Mouse (Mus musculus): ENCODE results near the gene Vps11. TPM values are rescaled to one million over a fixed set of nuclear protein-coding genes. Genes with fewer than 3 reads are reported as not detected.
"Not testable (repeated sequence)": the region's sequence is repeated elsewhere in the genome, so short reads cannot be mapped to it uniquely, and the experiment has no call there.

Vps11 gene
- polyA plus RNA-seq, 1 experiment from 2014 or later, result 43.5 TPM

DNA sequence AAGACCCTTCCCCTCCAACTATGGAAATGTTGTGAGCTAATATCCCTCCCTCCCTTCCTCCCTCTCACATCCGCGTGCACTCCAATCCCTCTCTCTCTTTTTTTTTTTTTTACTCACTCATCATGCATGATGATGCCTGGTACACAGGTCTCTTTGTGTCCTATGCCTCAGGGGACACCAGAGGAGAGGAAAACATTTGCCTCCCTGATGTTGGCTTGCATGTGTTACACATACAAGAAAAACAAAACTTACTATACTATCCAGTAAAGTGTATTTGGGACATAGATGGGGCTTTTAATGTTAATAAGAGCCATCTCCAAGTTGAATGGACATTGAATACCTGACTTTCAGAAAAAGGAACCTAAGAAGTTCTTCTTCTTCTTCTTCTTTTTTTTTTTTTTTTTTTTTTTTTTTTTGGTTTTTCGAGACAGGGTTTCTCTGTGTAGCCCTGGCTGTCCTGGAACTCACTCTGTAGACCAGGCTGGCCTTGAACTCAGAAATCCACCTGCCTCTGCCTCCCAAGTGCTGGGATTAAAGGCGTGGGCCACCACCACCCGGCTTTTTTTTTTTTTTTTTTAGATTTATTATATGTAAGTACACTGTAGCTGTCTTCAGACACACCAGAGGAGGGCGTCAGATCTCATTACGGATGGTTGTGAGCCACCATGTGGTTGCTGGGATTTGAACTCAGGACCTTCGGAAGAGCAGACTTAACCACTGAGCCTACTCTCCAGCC, 36.3 kb downstream of the Vps11 start:
- H3K9ac ChIP-seq (ENCODE audit: low read depth, low read length), result peak overlapping the region; percentile 91
- 61% methylated on average over 7 of the region's 8 CpGs for WGBS

DNA sequence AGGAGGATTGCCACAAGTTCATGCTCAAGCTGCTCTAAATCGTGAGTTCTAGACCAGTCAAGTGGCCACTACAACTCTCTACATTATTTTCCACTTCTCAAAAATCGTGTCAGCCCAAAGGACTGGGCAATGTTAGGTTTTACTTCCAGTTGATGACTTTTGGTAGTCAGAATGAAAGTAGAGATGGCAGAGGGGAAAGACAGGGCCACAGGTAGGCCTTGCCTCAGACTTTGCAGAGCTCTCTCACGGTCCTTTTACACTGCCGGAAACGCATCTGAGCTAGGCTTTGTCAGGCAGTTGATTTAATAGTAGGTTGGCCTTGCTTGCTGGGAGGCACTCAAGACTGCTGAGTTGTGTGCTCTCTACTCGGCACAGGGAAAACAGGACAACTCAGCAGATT, 37.3 kb downstream of the Vps11 start:
- Histone ChIP-seq H3K36me3 (ENCODE audit: control insufficient read depth, insufficient read depth, low read length) (0 out of 2 replicates have a peak, but pooled peaks cover 3% of the 10 kb centered on the region), H3K9me3 (ENCODE audit: control insufficient read depth, low read length) (no peaks in the 10 kb centered on the region), H3K4me2 (ENCODE audit: low read length) (no peak overlapping the region), H3K27ac (ENCODE audit: low read depth, low read length) (no peak overlapping the region), H3K4me3 (ENCODE audit: low read length) (no peak overlapping the region), H3K4me1 (ENCODE audit: control insufficient read depth, insufficient read depth, low read depth, low read length) (peaks cover 17% of the 10 kb centered on the region), H3K9ac (ENCODE audit: low read depth, low read length) (no peak overlapping the region), H3K27me3 (replicated peaks; ENCODE audit: control insufficient read depth, insufficient read depth, low read length) (no peaks in the 10 kb centered on the region)
- WGBS, result 83% methylated on average over 6 of the region's 6 CpGs
- ATAC-seq, result no peak

More for the DNA sequence above, 36.3 kb downstream of the Vps11 start:
- peak overlapping the region; percentile 86 for H3K4me2 ChIP-seq (ENCODE audit: low read length)
- peaks cover 17% of the 10 kb centered on the region for H3K4me1 ChIP-seq (ENCODE audit: control insufficient read depth, insufficient read depth, low read depth, low read length)
- not testable (repeated sequence) for H3K9me3 ChIP-seq (ENCODE audit: control insufficient read depth, low read length); H3K36me3 ChIP-seq (ENCODE audit: control insufficient read depth, insufficient read depth, low read length); ATAC-seq; H3K27me3 ChIP-seq (replicated peaks; ENCODE audit: control insufficient read depth, insufficient read depth, low read length)
- peak overlapping the region; percentile 85 for H3K27ac ChIP-seq (ENCODE audit: low read depth, low read length)
- peak overlapping the region; percentile 89; the same call in 1 of the 2 replicates for H3K4me3 ChIP-seq (ENCODE audit: low read length)

DNA sequence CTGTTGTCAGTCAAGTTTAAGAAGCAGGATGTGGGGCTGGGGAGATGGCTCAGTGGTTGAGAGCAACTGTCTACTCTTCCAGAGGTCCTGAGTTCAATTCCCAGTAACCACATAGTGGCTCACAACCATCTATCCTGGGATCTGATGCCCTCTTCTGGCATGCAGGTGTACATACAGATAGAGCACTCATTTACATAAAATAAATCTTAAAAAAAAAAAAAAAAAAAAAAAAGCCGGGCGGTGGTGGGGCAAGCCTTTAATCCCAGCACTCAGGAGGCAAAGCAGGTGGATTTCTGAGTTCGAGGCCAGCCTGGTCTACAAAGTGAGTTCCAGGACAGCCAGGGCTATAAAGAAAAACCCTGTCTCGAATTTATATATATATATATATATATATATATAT, 37.8 kb downstream of the Vps11 start:
- not testable (repeated sequence) for ATAC-seq; H3K9ac ChIP-seq (ENCODE audit: low read depth, low read length)
- 83% methylated on average over 4 of the region's 4 CpGs for WGBS

DNA sequence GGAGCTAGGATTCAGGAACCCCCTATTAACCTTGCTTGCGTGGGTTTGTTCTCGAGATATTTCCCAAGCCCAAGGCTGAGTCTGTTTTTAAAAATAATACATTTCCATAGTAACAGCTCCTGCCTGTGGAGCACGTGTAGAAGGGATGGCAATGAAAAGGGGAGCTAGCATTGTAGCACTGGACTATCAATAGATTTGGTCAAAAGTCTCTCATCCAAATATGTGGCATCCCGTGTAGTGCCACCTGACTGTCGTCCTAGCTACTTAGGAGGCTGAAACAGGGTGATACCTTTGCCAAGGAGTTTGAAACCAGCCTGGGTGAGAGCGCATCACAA, 40.7 kb downstream of the Vps11 start:
- Histone ChIP-seq H3K9me3 (ENCODE audit: control insufficient read depth, low read length) (no peaks in the 10 kb centered on the region), H3K4me3 (ENCODE audit: low read length) (peak overlapping the region; percentile 98), H3K4me1 (ENCODE audit: control insufficient read depth, insufficient read depth, low read depth, low read length) (peaks cover 26% of the 10 kb centered on the region), H3K4me2 (ENCODE audit: low read length) (peak overlapping the region; percentile 90), H3K36me3 (ENCODE audit: control insufficient read depth, insufficient read depth, low read length) (peaks cover 2% of the 10 kb centered on the region; the same call in 1 of the 2 replicates), H3K9ac (ENCODE audit: low read depth, low read length) (peak overlapping the region; percentile 59), H3K27ac (ENCODE audit: low read depth, low read length) (peak overlapping the region; percentile 70), H3K27me3 (replicated peaks; ENCODE audit: control insufficient read depth, insufficient read depth, low read length) (no peaks in the 10 kb centered on the region)
- 0 out of 2 replicates have a peak, but pooled peaks have one; percentile 6 for ATAC-seq
- 18% methylated on average over 6 of the region's 6 CpGs for WGBS

More for the DNA sequence above, 37.8 kb downstream of the Vps11 start:
- not testable (repeated sequence) for H3K4me2 ChIP-seq (ENCODE audit: low read length); H3K4me3 ChIP-seq (ENCODE audit: low read length); H3K9me3 ChIP-seq (ENCODE audit: control insufficient read depth, low read length); H3K27ac ChIP-seq (ENCODE audit: low read depth, low read length); H3K36me3 ChIP-seq (ENCODE audit: control insufficient read depth, insufficient read depth, low read length); H3K27me3 ChIP-seq (replicated peaks; ENCODE audit: control insufficient read depth, insufficient read depth, low read length)
- H3K4me1 ChIP-seq (ENCODE audit: control insufficient read depth, insufficient read depth, low read depth, low read length), result peaks cover 22% of the 10 kb centered on the region

DNA sequence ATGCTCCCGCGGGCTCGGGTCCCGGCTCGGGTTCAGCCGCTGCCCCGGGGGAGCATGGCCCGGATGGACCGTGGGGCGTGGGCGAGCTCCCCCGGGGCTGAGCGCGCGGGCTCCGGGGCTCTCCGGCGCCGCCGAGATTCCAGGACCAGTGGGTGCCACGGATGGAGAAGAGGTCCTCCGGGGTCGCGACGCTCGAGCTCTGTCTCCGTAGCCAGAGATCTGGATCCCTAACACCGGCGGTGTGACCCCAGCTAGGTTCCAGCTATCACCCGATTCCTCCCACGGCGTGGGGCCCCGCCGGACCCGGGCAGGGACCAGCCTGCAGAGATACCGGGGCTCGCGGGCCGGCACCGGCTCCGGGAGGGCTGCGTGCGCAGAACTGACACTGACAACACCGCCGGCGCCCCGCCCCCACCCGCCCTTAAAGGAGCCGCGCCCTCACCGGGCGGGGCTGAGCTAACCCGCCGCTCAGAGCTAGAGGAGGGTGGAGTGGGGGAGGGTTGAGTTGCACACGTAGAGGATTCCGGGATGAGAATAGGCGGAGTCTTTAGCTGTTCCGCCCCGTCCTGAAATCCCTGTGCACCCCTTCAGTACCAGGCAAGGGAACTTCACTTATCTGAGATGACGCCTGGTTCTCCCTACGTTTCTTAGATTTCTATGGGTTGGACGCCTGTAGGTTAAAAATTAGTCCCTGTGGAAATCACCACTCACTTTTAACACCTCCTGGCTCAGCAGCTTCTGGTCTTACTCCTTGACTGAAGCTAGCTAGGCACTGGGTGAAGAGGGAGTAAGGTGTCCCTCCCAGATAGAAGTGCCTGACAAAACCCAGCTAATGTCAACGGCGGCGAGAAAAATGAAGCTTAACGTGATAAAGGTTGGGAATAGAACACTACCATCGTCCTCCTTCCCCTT, 41.3 kb downstream of the Vps11 start, which contains the start of gene C2cd2l:
C2cd2l (minus strand) TSS at position 399 of the 912 bp plus-strand sequence.
- ATAC-seq, result peak; percentile 99
- H3K36me3 ChIP-seq (ENCODE audit: control insufficient read depth, insufficient read depth, low read length), result peaks cover 4% of the 10 kb centered on the region
- peaks cover 23% of the 10 kb centered on the region for H3K4me1 ChIP-seq (ENCODE audit: control insufficient read depth, insufficient read depth, low read depth, low read length)
- under 1% methylated on average over 64 of the region's 67 CpGs for WGBS
- no peaks in the 10 kb centered on the region for H3K27me3 ChIP-seq (replicated peaks; ENCODE audit: control insufficient read depth, insufficient read depth, low read length)
- H3K4me2 ChIP-seq (ENCODE audit: low read length), result peak within 1 kb of the TSS; percentile 90
- peak within 1 kb of the TSS; percentile 98 for H3K4me3 ChIP-seq (ENCODE audit: low read length)
- peak within 1 kb of the TSS; percentile 97 for H3K9ac ChIP-seq (ENCODE audit: low read depth, low read length)
- peak within 1 kb of the TSS; percentile 81 for H3K27ac ChIP-seq (ENCODE audit: low read depth, low read length)
- H3K9me3 ChIP-seq (ENCODE audit: control insufficient read depth, low read length), result no peaks in the 10 kb centered on the region

DNA sequence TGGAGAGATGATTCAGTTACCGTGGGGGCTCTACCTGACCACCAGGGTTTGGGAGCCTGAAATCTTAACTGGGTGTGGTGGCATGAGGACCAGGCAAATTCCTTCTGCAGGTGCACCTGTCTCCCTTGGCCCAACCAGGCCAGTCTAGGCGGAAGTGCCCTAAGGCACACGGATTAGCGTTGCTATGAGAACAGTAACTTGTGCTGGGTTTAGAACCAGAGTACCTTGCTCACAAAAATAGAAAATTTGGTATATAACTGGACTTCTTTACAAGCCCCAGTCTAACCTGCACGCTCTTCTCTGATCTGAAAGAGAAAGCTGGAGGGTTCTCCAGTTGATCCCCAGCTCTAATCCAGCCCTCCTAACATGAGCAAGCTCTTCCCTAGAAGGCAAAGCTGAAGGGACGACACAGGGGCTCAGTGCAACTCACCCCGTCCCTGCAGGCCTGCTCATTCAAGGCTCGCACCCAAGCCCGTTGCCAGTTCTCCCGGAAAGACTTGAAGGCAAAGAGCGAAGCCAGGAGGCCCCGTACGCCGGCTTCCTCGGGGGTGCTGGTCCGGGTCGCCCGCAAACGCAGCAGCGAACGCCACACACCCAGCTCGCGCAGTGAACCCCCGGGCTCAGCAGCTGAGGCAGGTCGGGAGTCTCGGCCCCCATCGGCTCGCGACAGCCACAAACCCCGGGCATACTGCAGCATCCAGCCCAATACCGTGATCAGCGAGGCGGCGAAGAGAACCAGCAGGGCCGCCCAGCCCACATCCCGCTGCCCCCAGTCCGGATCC, 42.2 kb downstream of the Vps11 start:
- peak overlapping the region; percentile 81 for H3K27ac ChIP-seq (ENCODE audit: low read depth, low read length)
- H3K9ac ChIP-seq (ENCODE audit: low read depth, low read length), result peak overlapping the region; percentile 97
- peak overlapping the region; percentile 90 for H3K4me2 ChIP-seq (ENCODE audit: low read length)
- WGBS, result 2% methylated on average over 31 of the region's 37 CpGs
- no peaks in the 10 kb centered on the region for H3K27me3 ChIP-seq (replicated peaks; ENCODE audit: control insufficient read depth, insufficient read depth, low read length)
- H3K36me3 ChIP-seq (ENCODE audit: control insufficient read depth, insufficient read depth, low read length), result peaks cover 11% of the 10 kb centered on the region
- H3K4me1 ChIP-seq (ENCODE audit: control insufficient read depth, insufficient read depth, low read depth, low read length), result peaks cover 23% of the 10 kb centered on the region
- no peak; the same call in 1 of the 2 replicates for ATAC-seq
- peak overlapping the region; percentile 98 for H3K4me3 ChIP-seq (ENCODE audit: low read length)
- H3K9me3 ChIP-seq (ENCODE audit: control insufficient read depth, low read length), result no peaks in the 10 kb centered on the region

DNA sequence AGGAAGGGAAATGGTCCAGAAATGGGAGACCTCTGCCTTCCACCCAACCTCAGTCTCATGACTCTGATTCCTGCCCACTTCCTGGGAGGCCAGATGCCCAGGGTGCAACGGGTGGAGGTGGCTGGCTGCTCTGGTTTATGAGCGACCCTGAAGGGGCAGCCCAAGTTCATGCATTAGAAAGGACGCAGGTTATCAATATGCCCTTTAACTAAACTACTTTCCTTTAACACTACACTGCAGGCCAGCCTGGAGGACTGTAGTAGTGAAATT, 42.7 kb downstream of the Vps11 start:
- no peaks in the 10 kb centered on the region for H3K27me3 ChIP-seq (replicated peaks; ENCODE audit: control insufficient read depth, insufficient read depth, low read length)
- no peaks in the 10 kb centered on the region for H3K9me3 ChIP-seq (ENCODE audit: control insufficient read depth, low read length)
- H3K4me2 ChIP-seq (ENCODE audit: low read length), result peak overlapping the region; percentile 90
- 31% methylated on average over 3 of the region's 3 CpGs for WGBS
- peaks cover 23% of the 10 kb centered on the region for H3K4me1 ChIP-seq (ENCODE audit: control insufficient read depth, insufficient read depth, low read depth, low read length)
- no peak for ATAC-seq
- H3K9ac ChIP-seq (ENCODE audit: low read depth, low read length), result peak overlapping the region; percentile 97
- H3K36me3 ChIP-seq (ENCODE audit: control insufficient read depth, insufficient read depth, low read length), result peaks cover 11% of the 10 kb centered on the region
- H3K27ac ChIP-seq (ENCODE audit: low read depth, low read length), result no peak overlapping the region
- H3K4me3 ChIP-seq (ENCODE audit: low read length), result peak overlapping the region; percentile 98

DNA sequence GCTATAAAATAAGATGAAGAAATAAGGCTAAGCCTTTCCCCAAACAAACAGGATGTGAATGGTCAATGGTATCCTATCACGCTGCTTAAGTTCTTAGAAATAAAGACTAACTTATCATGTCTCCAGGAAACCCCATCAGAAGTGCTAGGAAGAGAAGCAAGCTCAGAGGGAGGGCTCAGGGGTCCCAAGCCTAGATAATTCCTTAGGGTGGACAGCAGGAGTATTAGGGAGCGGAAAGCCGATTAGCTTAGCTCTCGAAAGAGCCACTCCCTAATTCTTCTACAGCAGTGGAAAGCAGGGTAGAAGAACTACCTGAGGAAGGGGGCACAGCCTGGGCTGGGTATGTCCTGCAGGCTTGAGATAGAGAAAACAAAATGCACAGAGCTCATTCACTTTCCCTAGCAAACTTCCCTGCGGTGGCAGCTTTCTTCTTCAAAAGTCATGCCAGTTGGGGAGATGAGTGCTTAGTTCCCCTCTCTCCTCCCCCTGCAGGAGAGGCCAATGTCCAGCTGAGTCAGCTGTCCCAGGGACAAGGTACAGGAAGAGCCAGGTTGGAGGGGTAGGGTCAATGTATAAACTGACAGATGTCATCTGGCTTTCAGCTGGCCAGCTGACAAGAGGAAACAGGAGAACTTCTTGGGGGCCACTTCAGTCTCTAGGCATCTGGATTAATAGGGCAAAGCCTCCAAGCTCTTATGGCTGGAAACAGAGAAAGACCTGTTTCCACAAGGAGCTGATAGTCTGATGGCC, 43.2 kb downstream of the Vps11 start:
- Histone ChIP-seq H3K4me3 (ENCODE audit: low read length) (peak overlapping the region; percentile 98), H3K27me3 (replicated peaks; ENCODE audit: control insufficient read depth, insufficient read depth, low read length) (no peaks in the 10 kb centered on the region), H3K36me3 (ENCODE audit: control insufficient read depth, insufficient read depth, low read length) (peaks cover 14% of the 10 kb centered on the region), H3K27ac (ENCODE audit: low read depth, low read length) (no peak overlapping the region), H3K9me3 (ENCODE audit: control insufficient read depth, low read length) (no peaks in the 10 kb centered on the region), H3K9ac (ENCODE audit: low read depth, low read length) (peak overlapping the region; percentile 97), H3K4me2 (ENCODE audit: low read length) (peak overlapping the region; percentile 90), H3K4me1 (ENCODE audit: control insufficient read depth, insufficient read depth, low read depth, low read length) (peaks cover 23% of the 10 kb centered on the region)
- WGBS, result 68% methylated on average over 5 of the region's 5 CpGs
- no peak for ATAC-seq
